Mouse (Mus musculus) retina, embryonic 14.5 days (tissue): Measurements from ENCODE around the gene Hyou1.
A peak's percentile ranks its signal among the peaks of the same experiment; 100 is the strongest.
"Not testable (repeated sequence)": the region's sequence is repeated elsewhere in the genome, so short reads cannot be mapped to it uniquely, and the experiment has no call there.

ENCODE experiments used
- DNase-seq: peaks from one replicate; pipeline ENCODE4 v3.0.0-alpha.2; 2015; ENCODE audit warnings: low spot score

Gene Hyou1

DNA sequence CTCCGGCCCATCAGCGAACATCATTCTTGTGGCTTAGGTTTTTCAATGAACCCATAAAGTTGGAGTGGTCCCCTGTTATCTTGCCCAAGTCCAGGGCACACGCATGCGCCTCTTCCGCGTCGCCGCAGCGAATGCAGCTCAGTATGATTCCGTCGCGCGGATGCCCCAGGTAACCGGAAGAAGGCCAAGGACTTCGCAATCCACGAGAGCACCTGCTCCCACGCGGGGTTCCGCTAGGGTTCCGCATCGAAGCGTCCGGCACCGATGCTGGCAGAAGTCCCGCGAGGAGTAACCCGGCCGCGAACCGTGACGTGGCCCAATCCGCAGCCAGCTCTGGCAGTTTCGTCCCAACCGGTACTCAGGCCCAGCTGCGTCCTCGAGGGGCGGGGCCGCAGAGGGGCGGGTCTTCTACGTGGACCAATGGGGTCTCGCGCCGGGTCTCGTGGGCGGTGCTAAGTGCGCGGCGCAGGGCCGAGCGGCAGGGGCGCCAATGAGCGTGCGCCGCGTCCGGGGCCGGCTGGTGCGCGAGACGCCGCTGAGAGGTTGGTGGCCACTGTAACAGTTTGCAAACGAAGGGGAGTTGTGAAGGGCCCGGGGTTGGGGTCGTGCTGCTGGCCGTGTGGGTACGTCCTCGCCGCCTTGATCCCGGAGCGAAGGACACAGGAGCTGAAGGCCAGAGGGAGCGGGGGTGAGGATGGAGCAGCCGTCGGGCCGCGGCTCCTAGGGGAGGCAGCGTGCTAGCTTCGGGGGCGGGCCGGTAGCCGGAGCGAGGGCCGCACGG is at the start of gene Hyou1:
Hyou1 (plus strand) TSS at position 437 of the 781 bp plus-strand sequence.
- DNase-seq, result peak; percentile 98

- DNase-seq, result no peak
These were observed 48.6 kb upstream of the Hyou1 start for GRCm38 (mm10) chr9:44330736-44331135.

GRCm38 (mm10) chr9:44332918-44333638 is 46.2 kb upstream of the Hyou1 start:
- no peak for DNase-seq

DNA sequence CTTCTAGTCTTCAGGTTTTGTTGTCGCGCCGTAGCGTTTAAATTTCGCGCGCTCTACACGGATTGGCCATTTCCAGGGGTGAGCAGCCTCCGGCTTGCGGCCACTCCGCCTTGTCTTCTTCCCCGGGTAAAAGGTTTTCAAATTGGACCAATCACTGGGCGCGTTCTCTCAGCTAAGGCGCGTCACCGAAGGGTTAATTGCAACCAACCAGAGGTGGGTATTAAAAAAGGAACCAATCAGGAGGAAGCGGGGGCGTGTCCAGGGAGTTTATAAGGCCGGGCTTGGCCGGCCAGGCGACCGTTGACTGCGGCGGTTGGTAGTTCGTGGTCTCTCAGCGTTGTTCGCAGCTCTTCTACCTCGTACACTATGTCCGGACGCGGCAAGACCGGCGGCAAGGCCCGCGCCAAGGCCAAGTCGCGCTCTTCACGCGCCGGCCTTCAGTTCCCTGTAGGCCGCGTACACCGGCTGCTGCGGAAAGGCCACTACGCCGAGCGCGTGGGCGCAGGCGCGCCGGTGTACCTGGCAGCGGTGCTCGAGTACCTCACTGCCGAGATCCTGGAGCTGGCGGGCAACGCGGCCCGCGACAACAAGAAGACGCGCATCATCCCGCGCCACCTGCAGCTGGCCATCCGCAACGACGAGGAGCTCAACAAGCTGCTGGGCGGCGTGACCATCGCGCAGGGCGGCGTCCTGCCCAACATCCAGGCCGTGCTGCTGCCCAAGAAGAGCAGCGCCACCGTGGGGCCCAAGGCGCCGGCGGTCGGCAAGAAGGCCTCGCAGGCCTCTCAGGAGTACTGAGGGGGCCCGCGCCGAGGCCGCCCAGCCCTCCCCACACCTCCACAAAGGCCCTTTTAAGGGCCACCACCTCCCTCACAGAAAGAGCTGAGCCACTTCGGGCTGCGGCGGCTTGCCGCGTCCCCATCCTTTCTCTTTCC is 44.6 kb upstream of the Hyou1 start, which contains the start of gene H2afx:
H2afx (plus strand) TSS at position 299 of the 935 bp plus-strand sequence.
- peak; percentile 100 for DNase-seq

DNA sequence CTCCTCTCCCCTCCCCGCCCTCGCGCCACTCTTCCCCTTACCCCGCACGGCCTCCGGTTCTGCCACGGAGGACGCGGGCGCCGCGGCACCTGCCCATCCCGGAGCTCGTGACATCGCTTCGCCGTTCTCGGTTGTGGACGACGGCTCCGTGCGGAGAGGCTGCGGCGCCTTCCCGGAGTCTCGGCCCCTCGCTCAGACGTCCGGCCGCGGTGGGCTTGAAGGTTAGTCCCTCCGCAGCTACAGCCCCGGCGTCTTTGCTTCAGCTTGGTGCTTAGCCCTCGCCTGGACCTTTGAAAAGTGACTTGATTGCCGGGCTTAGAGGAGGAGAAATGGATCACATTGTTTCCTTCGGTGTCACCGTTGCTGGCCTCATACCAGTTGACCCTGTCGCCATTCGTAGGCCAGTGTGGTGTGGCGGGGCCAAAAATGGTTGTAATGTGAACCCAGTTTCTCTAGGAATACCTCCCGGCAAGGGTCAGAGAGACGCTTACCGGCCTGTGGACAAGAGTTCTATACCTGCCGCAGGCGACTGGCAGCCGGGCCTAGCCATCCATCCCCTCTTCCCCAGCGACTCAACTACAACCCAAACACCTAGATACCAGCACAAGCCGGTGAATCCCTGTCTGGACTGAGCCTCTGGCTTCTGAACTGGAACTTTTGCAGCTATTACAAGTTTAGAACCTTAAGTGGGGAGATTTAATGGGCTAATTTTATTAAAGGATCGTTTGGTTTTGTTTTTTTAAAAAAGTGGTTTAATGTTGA is 43.8 kb upstream of the Hyou1 start:
- DNase-seq, result peak; percentile 41

DNA sequence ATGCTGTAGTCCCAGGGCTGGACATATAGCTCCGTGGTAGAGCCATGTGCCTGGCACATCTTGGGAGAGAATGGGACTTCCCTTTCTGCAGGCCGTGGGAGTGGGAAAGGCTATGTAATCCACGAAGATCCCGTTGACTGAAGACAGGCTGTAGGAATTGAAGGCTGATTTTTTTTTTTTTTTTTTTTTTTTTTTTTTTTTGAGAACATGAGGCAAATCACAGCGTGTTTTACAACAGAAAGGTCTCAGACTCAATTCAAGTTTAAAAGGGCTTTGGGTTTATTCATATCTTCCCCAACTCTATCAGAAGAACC is 43.2 kb upstream of the Hyou1 start:
- DNase-seq, result no peak

GRCm38 (mm10) chr9:44336513-44336912 is 42.8 kb upstream of the Hyou1 start:
- not testable (repeated sequence) for DNase-seq

- DNase-seq, result no peak
These were observed 42.3 kb upstream of the Hyou1 start for GRCm38 (mm10) chr9:44336964-44337363.

DNA sequence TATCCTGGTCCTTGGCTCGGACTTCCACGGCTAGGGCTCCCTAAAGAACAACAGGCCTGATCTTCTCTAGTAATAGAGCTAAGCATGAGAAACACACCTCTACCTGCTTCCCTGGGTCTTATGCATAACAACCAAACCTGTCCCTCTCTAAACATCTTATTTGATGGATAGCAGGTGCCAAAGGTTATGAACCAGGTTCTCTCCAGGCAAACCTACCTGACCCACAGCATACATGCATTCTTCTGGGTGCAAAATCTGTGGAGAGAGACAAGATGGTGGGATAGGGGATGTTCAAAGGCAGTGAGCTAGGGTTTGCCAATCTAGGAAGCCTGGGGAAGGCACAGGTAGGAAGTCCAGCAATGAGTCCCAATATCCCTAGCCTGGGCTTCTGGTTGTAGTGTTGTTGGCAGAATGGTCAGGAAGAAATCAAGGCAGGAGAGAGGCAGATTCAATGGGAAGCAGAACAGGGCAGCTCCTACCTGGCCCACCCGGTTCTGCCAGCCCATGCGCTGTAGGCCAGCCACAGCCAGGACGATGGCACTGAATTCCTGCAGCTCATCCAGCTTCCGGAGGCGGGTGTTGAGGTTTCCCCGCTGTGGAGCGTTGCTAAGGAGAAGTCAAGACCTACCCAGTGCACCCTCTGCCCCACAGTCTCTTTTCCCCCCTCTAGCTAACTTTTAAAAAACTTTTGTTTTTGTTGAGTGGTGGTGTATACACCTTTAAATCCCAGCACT is 41.7 kb upstream of the Hyou1 start:
- DNase-seq, result no peak

DNA sequence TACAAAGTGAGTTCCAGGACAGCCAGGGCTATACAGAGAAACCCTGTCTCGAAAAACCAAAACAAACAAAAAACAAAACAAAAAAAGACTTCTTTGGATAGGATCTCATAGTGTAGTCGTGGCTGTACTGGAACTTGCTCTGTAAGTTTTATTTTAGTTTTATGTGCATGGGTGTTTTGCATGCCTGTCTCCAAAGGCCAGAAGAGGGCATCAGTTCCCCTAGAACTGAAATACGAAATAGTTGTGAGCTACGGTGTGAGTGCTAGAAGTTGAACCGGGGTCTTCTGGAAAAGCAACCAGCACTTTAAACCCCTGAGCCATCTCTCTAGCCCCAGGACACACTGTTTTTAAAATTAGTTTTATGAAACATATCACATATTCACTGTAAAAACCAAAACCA is 40.7 kb upstream of the Hyou1 start:
- DNase-seq, result no peak

- DNase-seq, result no peak
These were observed 37.8 kb upstream of the Hyou1 start for GRCm38 (mm10) chr9:44341487-44341886.

GRCm38 (mm10) chr9:44342173-44342572 is 37.1 kb upstream of the Hyou1 start:
- DNase-seq, result no peak

DNA sequence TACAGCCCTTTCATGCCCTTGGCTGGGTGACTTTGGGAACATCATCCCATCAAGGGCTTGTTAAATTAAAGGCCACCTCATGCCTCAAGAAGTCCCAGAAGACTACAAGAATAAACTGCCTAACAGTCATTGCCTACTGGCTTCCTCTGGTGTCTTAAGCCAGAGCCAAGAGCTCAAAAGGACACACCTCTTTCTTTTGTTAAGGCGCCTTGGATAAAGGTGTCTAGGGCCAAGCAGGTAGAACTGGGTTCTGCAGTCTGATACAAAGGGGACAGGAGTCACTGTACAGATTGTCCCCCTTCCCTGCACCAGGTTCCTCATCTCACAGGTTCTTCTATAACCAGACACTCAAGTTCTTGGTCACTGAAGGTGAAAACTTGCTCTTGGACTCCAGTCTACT is 36.7 kb upstream of the Hyou1 start:
- DNase-seq, result no peak

DNA sequence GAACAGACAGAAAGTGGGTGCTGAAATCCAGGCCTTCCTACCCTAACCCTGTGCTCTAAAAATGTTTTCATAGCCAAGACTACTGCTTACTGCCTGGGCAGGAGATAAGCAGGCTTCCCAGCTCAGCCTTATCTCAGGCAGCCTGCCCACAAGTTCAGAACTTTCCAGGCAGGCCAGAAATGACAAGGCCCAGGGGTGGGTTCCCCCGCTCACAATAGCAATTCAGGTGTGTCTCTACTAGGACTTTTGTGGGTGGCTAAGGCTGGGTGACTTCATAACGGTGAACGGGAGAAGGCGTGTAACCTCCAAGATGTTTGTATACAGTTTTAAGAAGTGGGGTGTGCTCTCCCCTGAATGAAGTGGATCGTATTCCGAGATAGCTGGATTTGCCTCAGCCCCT is 36.0 kb upstream of the Hyou1 start:
- no peak for DNase-seq

DNA sequence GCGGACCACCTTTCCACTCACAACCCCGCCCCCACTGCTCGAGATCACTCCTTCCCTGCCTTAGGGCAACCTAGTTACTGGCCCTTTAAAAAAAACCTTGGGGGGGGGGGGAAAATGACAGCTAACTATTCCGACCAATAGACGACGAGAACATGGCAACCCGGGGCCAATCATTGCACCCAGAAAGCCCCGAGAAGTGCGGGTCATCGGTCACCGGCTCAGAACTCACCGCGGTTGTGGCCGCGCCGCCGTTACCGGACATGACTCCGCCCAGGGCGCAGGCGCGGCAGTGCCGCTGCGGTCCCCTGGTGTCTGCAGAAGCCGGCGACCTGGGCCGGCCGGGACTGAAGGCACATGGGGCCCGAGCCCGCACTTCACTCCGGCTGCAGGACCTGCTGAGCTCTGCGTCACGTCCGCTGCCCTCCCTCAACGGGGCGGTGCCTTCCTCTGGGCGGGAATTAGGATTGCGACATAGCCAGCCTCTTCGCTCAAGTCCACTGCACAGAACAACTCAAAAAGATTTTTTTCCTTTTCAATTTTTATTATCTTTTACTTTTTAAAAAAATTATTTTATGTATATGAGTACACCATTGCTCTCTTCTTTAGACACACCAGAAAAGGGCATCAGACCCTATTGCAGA is 35.4 kb upstream of the Hyou1 start, which contains the start of gene Hmbs:
Hmbs (minus strand) TSS at position 448 of the 641 bp plus-strand sequence.
- peak; percentile 90 for DNase-seq

- no peak for DNase-seq
These were observed 33.5 kb upstream of the Hyou1 start for GRCm38 (mm10) chr9:44345570-44346433.

GRCm38 (mm10) chr9:44347166-44347565 is 32.1 kb upstream of the Hyou1 start:
- DNase-seq, result no peak

- no peak for DNase-seq
These were observed 31.7 kb upstream of the Hyou1 start for GRCm38 (mm10) chr9:44347621-44348020.

- no peak for DNase-seq
These were observed 30.7 kb upstream of the Hyou1 start for GRCm38 (mm10) chr9:44348546-44348945.
